Mouse (Mus musculus): ENCODE results near the gene Ankmy1.

Ankmy1 gene

GRCm38 (mm10) chr1:92911721-92912138 lies 9.0 kb upstream of the Ankmy1 start:
- no peak for DNase-seq (ENCODE audit: low read depth, low spot score)

- DNase-seq (ENCODE audit: low read depth, low spot score), result no peak
Observed at GRCm38 (mm10) chr1:92910925-92911720, 8.4 kb upstream of the Ankmy1 start.

GRCm38 (mm10) chr1:92910239-92910885 lies 7.7 kb upstream of the Ankmy1 start, which contains the start of gene Rnpepl1:
Gene Rnpepl1, plus strand, starts transcription at chr1:92910783.
- DNase-seq (ENCODE audit: low read depth, low spot score), result no peak

GRCm38 (mm10) chr1:92909068-92909467 lies 6.4 kb upstream of the Ankmy1 start:
- DNase-seq (ENCODE audit: low read depth, low spot score), result no peak

GRCm38 (mm10) chr1:92908664-92909063 lies 6.0 kb upstream of the Ankmy1 start:
- DNase-seq (ENCODE audit: low read depth, low spot score), result no peak

GRCm38 (mm10) chr1:92907632-92908360 lies 5.1 kb upstream of the Ankmy1 start:
- DNase-seq (ENCODE audit: low read depth, low spot score), result no peak

GRCm38 (mm10) chr1:92906779-92907631 lies 4.3 kb upstream of the Ankmy1 start, which contains the start of gene Dusp28:
Gene Dusp28, plus strand, starts transcription at chr1:92906981.
- peak; percentile 78 for DNase-seq (ENCODE audit: low read depth, low spot score)

- no peak for DNase-seq (ENCODE audit: low read depth, low spot score)
Observed at GRCm38 (mm10) chr1:92905703-92906310, 3.1 kb upstream of the Ankmy1 start.

GRCm38 (mm10) chr1:92903627-92904026 lies 921 bp upstream of the Ankmy1 start:
- DNase-seq (ENCODE audit: low read depth, low spot score), result no peak

- peak; percentile 75 for DNase-seq (ENCODE audit: low read depth, low spot score)
Observed at GRCm38 (mm10) chr1:92895089-92895488, 7.6 kb downstream of the Ankmy1 start.

GRCm38 (mm10) chr1:92893896-92894295 lies 8.8 kb downstream of the Ankmy1 start:
- no peak for DNase-seq (ENCODE audit: low read depth, low spot score)

- DNase-seq (ENCODE audit: low read depth, low spot score), result no peak
Observed at GRCm38 (mm10) chr1:92892791-92893190, 9.9 kb downstream of the Ankmy1 start.

GRCm38 (mm10) chr1:92888901-92889655 lies 13.6 kb downstream of the Ankmy1 start:
- DNase-seq (ENCODE audit: low read depth, low spot score), result no peak

GRCm38 (mm10) chr1:92881982-92882381 lies 20.7 kb downstream of the Ankmy1 start:
- no peak for DNase-seq (ENCODE audit: low read depth, low spot score)

GRCm38 (mm10) chr1:92880101-92880500 lies 22.6 kb downstream of the Ankmy1 start:
- no peak for DNase-seq (ENCODE audit: low read depth, low spot score)

GRCm38 (mm10) chr1:92879266-92879665 lies 23.4 kb downstream of the Ankmy1 start:
- no peak for DNase-seq (ENCODE audit: low read depth, low spot score)

GRCm38 (mm10) chr1:92878066-92878741 lies 24.5 kb downstream of the Ankmy1 start:
- DNase-seq (ENCODE audit: low read depth, low spot score), result no peak

- no peak for DNase-seq (ENCODE audit: low read depth, low spot score)
Observed at GRCm38 (mm10) chr1:92877431-92877978, 25.2 kb downstream of the Ankmy1 start.

All from embryo, embryonic 11.5 days (tissue).